Mouse (Mus musculus) neural tube, embryonic 15.5 days (tissue): ENCODE measurements around the gene Ppp1r14b. TPM values are rescaled to one million over a fixed set of nuclear protein-coding genes. Genes with fewer than 3 reads are reported as not detected.
"Not testable (repeated sequence)": the region's sequence is repeated elsewhere in the genome, so short reads cannot be mapped to it uniquely, and the experiment has no call there.

Source experiments
- ATAC-seq: fragments of 200-750 bp; cut with Nextera tagmentation; 2 replicates; pipeline ENCODE4 v1.8.0; 2017; ENCODE audit warnings: mild to moderate bottlenecking, moderate TSS enrichment, moderate library complexity; ENCODE audit not compliant: low FRiP score
- H3K27ac ChIP-seq: fragments of 300-500 bp; sonication (generic); replicated peaks from 2 replicates; pipeline ENCODE4 v1.5.1; 2015; ENCODE audit warnings: mild to moderate bottlenecking, inconsistent platforms
- H3K27me3 ChIP-seq: fragments of 300-500 bp; sonication (generic); replicated peaks from 2 replicates; pipeline ENCODE4 v1.6.1; 2015; ENCODE audit warnings: inconsistent platforms
- H3K36me3 ChIP-seq: fragments of 300-500 bp; sonication (generic); 2 replicates; pipeline ENCODE4 v1.6.1; 2015; ENCODE audit warnings: inconsistent platforms
- H3K4me1 ChIP-seq: fragments of 300-500 bp; sonication (generic); 2 replicates; pipeline ENCODE4 v1.6.1; 2015; ENCODE audit warnings: inconsistent platforms
- H3K4me2 ChIP-seq: fragments of 300-500 bp; sonication (generic); 2 replicates; pipeline ENCODE4 v1.6.1; 2015; ENCODE audit warnings: inconsistent platforms, mild to moderate bottlenecking, moderate library complexity
- H3K4me3 ChIP-seq: fragments of 300-500 bp; sonication (generic); replicated peaks from 2 replicates; pipeline ENCODE4 v1.5.1; 2015; ENCODE audit warnings: mild to moderate bottlenecking, inconsistent platforms
- H3K9ac ChIP-seq: fragments of 300-500 bp; sonication (generic); replicated peaks from 2 replicates; pipeline ENCODE4 v1.6.1; 2015; ENCODE audit warnings: mild to moderate bottlenecking, inconsistent platforms
- H3K9me3 ChIP-seq: fragments of 300-500 bp; sonication (generic); replicated peaks from 2 replicates; pipeline ENCODE4 v1.6.1; 2016; ENCODE audit warnings: inconsistent platforms
- WGBS: fragments of 180-500 bp; shearing (Covaris S2); methylation state at CpG from one replicate; pipeline ENCODE4 v1.1.7; 2015; ENCODE audit warnings: mixed read lengths; 5-methylcytosine and 5-hydroxymethylcytosine counted together
- polyA plus RNA-seq: library from polyadenylated mRNA; unstranded; fragments of >200 nt; fragmentation: Nextera tagmentation; extraction: Ambion mirVana; gene quantifications from 2 replicates; pipeline ENCODE4 v1.2.1, GENCODE M21; 2015

Gene Ppp1r14b
- polyA plus RNA-seq, 1 experiment from 2014 or later, result 159 TPM

DNA sequence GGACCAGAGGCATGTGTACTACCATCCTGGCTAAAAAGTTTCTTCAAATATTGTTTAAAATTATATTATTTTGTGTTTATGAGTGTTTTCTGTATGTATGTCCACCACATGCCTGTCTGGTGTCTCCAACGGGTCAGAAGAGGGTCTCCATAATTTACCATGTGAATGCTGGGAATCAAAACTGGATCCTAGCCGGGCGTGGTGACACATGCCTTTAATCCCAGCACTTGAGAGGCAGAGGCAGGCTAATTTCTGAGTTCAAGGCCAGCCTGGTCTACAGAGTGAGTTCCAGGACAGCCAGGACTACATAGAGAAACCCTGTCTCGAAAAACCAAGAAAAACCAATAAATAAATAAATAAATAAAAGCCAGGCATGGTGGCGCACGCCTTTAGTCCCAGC lies 16.4 kb downstream of the Ppp1r14b start:
- H3K4me2 ChIP-seq, H3K27me3 ChIP-seq, H3K27ac ChIP-seq, H3K9ac ChIP-seq, H3K4me3 ChIP-seq, H3K9me3 ChIP-seq, H3K36me3 ChIP-seq, ATAC-seq: not testable (repeated sequence)
- WGBS, result 94% methylated on average over 6 of the region's 6 CpGs
- H3K4me1 ChIP-seq, result peaks cover 54% of the 10 kb centered on the region

DNA sequence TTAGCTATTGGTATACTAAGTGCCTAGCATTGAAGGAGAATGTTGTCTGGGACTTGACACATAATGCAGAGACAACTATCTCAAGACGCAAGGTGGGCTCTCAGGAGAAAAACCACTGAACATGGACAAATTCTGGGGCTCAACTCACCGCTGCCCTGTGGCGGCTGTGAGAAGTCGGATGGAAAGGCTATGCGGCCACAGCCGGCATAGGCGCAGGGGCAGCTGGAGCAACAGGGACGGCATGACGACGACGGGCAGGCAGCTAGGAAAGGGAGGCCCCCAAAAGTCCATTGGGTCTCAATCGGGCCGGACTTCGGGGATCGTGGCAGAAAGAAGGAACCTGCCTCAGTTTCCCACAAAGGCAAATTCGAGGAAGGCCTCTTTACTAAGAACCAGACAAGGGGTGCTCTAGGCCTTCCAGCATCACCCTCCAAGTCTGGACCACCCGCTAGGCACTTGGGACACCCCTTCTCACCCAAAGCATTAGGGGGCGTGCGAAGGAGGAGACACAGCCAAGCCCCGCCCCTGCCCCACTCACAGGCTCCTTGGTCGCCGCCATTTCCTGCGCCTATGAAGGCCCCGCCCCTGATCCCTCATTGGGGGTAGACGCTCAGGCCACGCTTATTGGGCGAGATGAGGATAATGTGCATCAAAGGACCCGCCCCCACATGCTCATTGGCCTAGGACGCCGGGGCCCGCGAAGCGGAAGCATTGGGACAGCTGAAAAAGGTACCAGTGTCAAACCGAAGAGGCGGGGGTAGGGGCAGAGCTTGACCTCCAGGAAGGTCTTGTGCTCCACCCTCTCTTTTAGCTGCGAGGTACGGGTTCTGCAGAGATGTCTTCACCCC lies 17.5 kb downstream of the Ppp1r14b start, which contains the start of gene Dnajc4:
Gene Dnajc4, minus strand, starts transcription at position 562 of the 848 bp plus-strand sequence.
- Histone ChIP-seq H3K9me3 (no peaks in the 10 kb centered on the region), H3K4me1 (peaks cover 55% of the 10 kb centered on the region), H3K36me3 (no peaks in the 10 kb centered on the region), H3K4me2 (peak within 1 kb of the TSS; percentile 89), H3K27me3 (no peaks in the 10 kb centered on the region), H3K4me3 (peak within 1 kb of the TSS; percentile 49), H3K9ac (peak within 1 kb of the TSS; percentile 63), H3K27ac (peak within 1 kb of the TSS; percentile 66)
- WGBS, result 2% methylated on average over 37 of the region's 37 CpGs
- peak; percentile 92 for ATAC-seq

DNA sequence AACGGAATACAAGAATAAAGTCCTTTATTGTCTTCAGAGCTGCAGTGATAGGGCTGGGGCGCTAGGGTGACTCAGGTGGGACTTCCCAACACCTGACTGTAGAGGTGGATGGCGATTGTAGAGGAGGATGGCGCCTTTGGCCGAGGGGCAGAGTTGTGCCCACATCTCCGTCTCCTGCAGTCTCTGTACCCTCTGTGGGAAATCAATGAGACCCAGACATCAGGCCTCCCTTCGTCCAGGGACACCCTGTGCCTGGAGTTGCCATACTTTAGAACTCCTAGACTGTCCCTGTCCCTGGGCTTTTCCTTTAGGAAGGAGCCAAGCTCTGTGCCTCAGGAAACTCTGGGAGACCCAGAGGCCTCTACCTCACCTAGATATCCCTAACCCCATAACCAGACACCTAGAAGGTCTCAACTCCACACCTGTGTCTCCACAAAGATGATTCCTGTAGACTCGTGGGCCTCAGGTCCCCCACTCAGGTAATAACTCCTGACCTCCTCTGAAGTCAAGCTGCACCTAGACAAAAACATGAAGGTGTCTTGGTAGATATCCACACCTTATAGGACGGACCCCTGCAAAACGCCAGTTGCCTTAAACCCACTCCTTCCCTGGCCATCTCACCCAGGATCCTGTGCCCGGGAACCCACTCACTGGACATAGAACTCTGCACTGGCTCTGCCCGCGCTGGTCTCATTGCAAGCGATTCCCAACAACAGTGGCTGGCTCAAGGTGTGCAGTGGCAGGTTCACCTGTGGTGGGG lies 18.4 kb downstream of the Ppp1r14b start:
- H3K27me3 ChIP-seq, result no peaks in the 10 kb centered on the region
- H3K4me2 ChIP-seq, result peak overlapping the region; percentile 89
- H3K36me3 ChIP-seq, result no peaks in the 10 kb centered on the region
- peak overlapping the region; percentile 45; the same call in 1 of the 2 replicates for H3K27ac ChIP-seq
- H3K4me3 ChIP-seq, result peak overlapping the region; percentile 49
- H3K4me1 ChIP-seq, result peaks cover 57% of the 10 kb centered on the region
- 0 out of 2 replicates have a peak, but pooled peaks have one; percentile 1 for ATAC-seq
- WGBS, result 63% methylated on average over 14 of the region's 14 CpGs
- no peaks in the 10 kb centered on the region for H3K9me3 ChIP-seq
- H3K9ac ChIP-seq, result peak overlapping the region; percentile 42

DNA sequence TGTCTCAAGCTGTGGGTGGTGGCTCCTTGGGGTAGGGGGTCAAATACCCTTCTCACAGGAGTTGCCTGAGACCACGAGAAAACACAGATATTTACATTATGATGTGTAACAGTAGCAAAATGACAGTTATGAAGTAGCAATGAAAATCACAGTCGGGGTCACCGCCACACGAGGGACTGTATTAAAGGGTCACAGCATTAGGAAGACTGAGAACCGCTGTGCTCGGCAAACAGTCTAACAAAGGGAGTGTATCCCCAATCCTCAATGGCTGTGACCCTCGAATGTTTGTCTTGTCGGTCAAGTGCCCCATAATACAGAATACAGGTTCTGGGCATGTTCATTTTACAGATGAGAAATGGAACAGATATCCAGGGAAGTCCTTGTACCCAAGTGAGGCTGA lies 19.2 kb downstream of the Ppp1r14b start:
- H3K9ac ChIP-seq, result no peak overlapping the region
- H3K27me3 ChIP-seq, result no peaks in the 10 kb centered on the region
- peaks cover 54% of the 10 kb centered on the region for H3K4me1 ChIP-seq
- no peak overlapping the region for H3K4me3 ChIP-seq
- no peaks in the 10 kb centered on the region for H3K9me3 ChIP-seq
- ATAC-seq, result no peak
- H3K36me3 ChIP-seq, result peaks cover 5% of the 10 kb centered on the region
- no peak overlapping the region for H3K27ac ChIP-seq
- H3K4me2 ChIP-seq, result no peak overlapping the region
- WGBS, result 91% methylated on average over 8 of the region's 8 CpGs

DNA sequence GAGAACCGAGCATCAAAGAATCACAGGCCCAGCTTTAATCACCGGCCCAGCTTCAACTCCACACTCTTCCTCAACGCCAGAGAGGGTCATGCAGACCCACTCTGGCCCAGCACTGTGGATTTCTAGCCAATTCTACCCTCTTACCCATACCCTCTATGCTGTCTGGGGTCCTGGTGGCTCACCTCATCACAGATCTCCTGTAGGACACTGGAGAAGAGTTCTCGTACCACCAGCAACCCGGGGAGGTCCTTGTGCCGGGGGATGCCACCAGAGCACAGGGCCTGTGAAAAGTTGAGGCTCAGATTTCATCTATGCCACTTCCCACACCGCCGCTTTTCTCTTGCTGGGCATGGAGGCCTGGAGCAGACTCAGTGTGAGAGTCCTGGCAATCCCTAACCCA lies 19.7 kb downstream of the Ppp1r14b start:
- Histone ChIP-seq H3K4me3 (no peak overlapping the region; the same call in 1 of the 2 replicates), H3K36me3 (peaks cover 10% of the 10 kb centered on the region), H3K4me2 (peak overlapping the region; percentile 90), H3K9ac (peak overlapping the region; percentile 78; the same call in 1 of the 2 replicates), H3K27ac (no peak overlapping the region), H3K27me3 (no peaks in the 10 kb centered on the region), H3K9me3 (no peaks in the 10 kb centered on the region), H3K4me1 (peaks cover 54% of the 10 kb centered on the region)
- WGBS, result 88% methylated on average over 8 of the region's 8 CpGs
- ATAC-seq, result no peak

DNA sequence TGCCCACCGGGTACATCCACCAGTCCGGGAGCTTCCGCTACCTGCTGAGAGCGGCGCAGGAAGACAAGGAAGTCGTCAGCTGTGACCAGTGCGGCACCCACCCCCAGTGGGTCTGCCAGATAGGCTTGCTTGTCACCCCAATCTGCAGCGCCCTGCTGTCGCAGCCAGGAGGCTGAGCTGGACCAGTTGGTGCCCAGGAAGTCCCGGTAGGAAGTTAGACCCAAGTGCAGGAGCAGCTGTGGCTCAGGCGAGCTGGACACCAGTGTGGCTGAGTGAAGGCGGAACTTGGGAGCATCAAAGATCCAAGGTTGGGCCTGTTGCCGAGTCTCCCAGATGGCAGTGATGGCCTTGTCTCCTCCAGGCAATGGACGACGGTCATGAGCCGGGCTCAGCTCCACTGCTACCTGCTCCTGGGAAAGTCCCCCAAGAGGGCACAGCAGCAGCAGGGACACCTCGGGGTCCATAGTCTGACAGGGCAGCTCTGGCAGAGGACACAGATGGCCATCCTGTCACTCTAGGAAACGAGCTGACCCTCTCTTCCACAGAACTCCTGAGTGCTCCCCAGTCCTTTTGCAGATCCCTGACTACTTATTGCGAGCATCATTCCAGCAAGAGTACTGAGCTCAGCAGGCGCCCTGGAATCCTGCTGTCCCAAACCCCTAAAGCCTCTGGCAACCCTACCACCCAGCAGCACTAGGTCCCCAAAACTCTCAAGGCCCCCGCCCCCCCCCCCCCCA lies 20.7 kb downstream of the Ppp1r14b start:
- no peaks in the 10 kb centered on the region for H3K9me3 ChIP-seq
- H3K9ac ChIP-seq, result peak overlapping the region; percentile 78
- no peak; the same call in 1 of the 2 replicates for ATAC-seq
- WGBS, result 49% methylated on average over 21 of the region's 21 CpGs
- no peaks in the 10 kb centered on the region for H3K27me3 ChIP-seq
- H3K4me3 ChIP-seq, result peak overlapping the region; percentile 65
- H3K27ac ChIP-seq, result peak overlapping the region; percentile 78
- H3K4me1 ChIP-seq, result peaks cover 54% of the 10 kb centered on the region
- H3K4me2 ChIP-seq, result peak overlapping the region; percentile 90
- H3K36me3 ChIP-seq, result peaks cover 18% of the 10 kb centered on the region

DNA sequence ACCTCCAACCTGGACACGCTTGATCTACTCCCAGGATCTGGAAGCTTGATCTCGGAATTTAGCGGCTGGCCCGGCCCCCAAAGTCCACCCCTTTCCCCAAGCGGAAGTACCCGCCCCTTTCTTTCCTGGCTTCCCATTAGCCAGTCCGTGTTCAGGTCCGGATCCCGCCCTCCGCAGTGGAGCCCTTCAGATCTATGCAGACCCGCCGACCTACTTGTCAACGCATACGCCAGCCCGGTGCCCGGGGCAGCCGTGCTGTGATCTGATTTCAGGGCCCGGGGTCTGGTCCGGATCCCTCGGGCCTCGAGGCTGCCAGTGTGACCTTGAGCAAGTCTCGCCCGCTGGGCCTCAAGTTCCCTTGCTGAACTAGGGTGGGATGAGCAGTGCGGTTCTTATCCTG lies 21.2 kb downstream of the Ppp1r14b start, which contains the start of the genes Nudt22 and Trpt1:
Gene Nudt22, minus strand, starts transcription at position 112 of the 400 bp plus-strand sequence.
Gene Trpt1, plus strand, starts transcription at position 126 of the 400 bp plus-strand sequence.
- under 1% methylated on average over 24 of the region's 24 CpGs for WGBS
- H3K4me1 ChIP-seq, result peaks cover 54% of the 10 kb centered on the region
- peak within 1 kb of the TSS; percentile 78 for H3K27ac ChIP-seq

DNA sequence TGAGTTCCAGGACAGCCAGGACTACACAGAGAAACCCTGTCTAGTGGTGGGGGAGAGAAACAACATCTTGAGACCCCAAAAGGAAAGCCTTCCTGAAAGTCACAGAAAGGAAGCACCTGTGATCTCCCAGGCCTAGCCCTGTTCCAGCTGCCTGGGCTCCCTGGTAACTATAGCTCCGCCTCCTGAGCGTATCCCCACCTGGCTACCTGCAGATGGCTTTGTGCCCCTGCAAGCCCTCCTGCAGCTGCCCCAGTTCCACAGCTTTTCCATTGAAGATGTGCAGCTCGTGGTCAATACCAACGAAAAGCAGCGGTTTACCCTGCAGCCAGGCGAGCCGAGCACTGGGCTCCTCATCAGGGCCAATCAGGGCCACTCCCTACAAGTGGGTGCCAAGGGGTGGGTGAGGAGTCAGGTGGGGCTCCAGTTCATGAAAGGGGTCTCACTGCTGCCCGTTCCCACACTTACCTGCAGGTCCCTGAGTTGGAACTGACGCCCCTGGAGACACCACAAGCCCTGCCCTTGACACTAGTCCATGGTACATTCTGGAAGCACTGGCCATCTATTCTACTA lies 23.0 kb downstream of the Ppp1r14b start:
- no peak overlapping the region for H3K9ac ChIP-seq
- no peak for ATAC-seq
- no peaks in the 10 kb centered on the region for H3K9me3 ChIP-seq
- H3K4me3 ChIP-seq, result no peak overlapping the region
- no peaks in the 10 kb centered on the region for H3K27me3 ChIP-seq
- H3K27ac ChIP-seq, result no peak overlapping the region
- H3K4me2 ChIP-seq, result no peak overlapping the region
- peaks cover 42% of the 10 kb centered on the region for H3K4me1 ChIP-seq
- WGBS, result 81% methylated on average over 9 of the region's 9 CpGs
- peaks cover 19% of the 10 kb centered on the region for H3K36me3 ChIP-seq

More for the DNA sequence above, 21.2 kb downstream of the Ppp1r14b start, which contains the start of the genes Nudt22 and Trpt1:
- H3K9ac ChIP-seq, result peak within 1 kb of the TSS; percentile 78
- peak within 1 kb of the TSS; percentile 90 for H3K4me2 ChIP-seq
- peaks cover 19% of the 10 kb centered on the region for H3K36me3 ChIP-seq
- H3K4me3 ChIP-seq, result peak within 1 kb of the TSS; percentile 65
- H3K27me3 ChIP-seq, result no peaks in the 10 kb centered on the region
- H3K9me3 ChIP-seq, result no peaks in the 10 kb centered on the region
- ATAC-seq, result peak; percentile 75

DNA sequence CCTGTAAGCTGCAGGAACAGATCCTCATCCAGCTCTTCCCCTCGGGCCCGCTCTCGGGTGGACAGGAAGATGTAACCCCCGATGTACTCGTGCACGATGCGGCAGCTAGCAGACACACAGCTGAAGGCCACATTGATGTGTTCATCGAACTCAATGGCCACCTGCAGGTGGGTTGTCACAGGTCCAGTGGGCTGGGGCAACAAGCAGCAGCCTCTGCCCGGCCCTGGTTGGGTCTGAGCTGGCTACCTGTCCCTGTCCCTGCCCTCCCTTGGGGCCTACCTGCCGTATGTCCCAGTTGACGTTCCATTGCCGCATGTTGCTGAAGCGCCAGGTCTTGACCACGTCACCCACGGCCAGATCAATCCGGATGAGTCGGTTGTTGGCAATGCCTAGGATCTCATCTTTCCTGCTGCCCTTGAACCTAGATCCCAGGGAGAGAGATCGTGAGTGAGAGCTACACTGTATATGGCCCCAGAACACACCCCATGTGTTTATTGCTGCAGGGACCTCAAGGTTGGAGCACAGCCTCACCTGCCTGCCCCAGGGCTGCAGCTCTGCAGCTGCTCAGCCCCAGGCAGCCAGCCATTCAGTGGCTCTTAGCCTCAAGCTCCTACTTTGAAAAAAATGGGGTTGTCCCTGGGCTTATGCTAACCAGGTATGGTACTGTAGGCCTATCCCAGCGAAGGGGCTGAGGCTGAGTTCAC lies 24.7 kb downstream of the Ppp1r14b start:
- no peaks in the 10 kb centered on the region for H3K9me3 ChIP-seq
- H3K9ac ChIP-seq, result no peak overlapping the region
- no peak overlapping the region for H3K4me3 ChIP-seq
- ATAC-seq, result no peak
- H3K36me3 ChIP-seq, result peaks cover 19% of the 10 kb centered on the region
- H3K27me3 ChIP-seq, result no peaks in the 10 kb centered on the region
- WGBS, result 95% methylated on average over 19 of the region's 19 CpGs
- no peak overlapping the region for H3K27ac ChIP-seq
- peaks cover 30% of the 10 kb centered on the region for H3K4me1 ChIP-seq
- no peak overlapping the region for H3K4me2 ChIP-seq

DNA sequence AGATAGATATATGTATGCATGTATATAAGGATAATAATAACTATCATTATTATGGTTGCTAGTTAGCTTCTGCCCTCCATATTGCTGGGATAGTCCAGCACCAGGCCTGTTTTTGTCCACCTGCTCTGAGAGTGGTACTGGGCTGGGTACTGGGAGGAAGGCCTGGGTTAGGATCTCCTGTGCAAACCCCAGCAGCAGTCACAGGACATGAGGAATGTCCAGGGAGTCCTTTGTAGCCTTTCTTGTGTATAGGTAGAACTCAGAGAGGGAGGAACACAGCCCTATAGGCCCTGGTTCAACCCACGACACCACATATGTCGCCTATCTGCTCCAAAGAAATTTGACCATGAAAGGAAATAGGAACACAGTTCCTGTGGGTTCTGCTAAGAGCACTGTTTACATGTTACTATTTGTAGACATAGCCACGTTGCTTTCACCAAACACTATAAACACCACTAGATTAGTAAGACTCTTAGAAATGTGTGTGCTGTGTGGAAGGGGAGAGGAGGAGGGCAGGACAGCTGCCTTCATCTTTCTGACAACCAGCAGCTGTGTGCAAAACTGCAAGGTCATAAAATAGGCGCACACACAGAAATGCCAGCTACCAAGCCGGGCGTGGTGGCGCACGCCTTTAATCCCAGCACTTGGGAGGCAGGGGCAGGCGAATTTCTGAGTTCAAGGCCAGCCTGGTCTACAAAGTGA lies 32.3 kb downstream of the Ppp1r14b start:
- Histone ChIP-seq H3K9ac (no peak overlapping the region), H3K27me3 (no peaks in the 10 kb centered on the region), H3K4me3 (no peak overlapping the region), H3K9me3 (no peaks in the 10 kb centered on the region), H3K27ac (no peak overlapping the region), H3K4me1 (no peaks in the 10 kb centered on the region), H3K4me2 (no peak overlapping the region), H3K36me3 (no peaks in the 10 kb centered on the region)
- ATAC-seq, result no peak
- WGBS, result 88% methylated on average over 9 of the region's 9 CpGs
